Mouse (Mus musculus) gastrocnemius, postnatal 4 days (tissue): ENCODE measurements around the gene Zmynd10. TPM values are rescaled to one million over a fixed set of nuclear protein-coding genes. Genes with fewer than 3 reads are reported as not detected.

Experiments
- DNase-seq, 2 experiments: peaks; one replicate each; pipeline ENCODE4 v3.0.0; 2021 to 2022; ENCODE audit warnings: low spot score in 2 of 2, mixed read lengths in 2 of 2
- total RNA-seq, 2 experiments: library from RNA; stranded (reverse); gene quantifications; 2 replicates each; pipeline ENCODE4 v1.2.3; 2021

Zmynd10 gene
- total RNA-seq, 2 experiments from 2014 or later: not detected

GRCm38 (mm10) chr9:107539940-107540339 lies 7.2 kb upstream of the Zmynd10 start:
- DNase-seq: no peak

- no peak for DNase-seq
These were observed 6.7 kb upstream of the Zmynd10 start for GRCm38 (mm10) chr9:107540420-107540819.

GRCm38 (mm10) chr9:107541005-107541404 lies 6.1 kb upstream of the Zmynd10 start:
- DNase-seq: no peak

GRCm38 (mm10) chr9:107541474-107542351 lies 5.4 kb upstream of the Zmynd10 start, which contains the start of the genes Cyb561d2 and Nprl2:
Gene Cyb561d2 (minus strand): TSS chr9:107542193.
Gene Nprl2 (plus strand): TSS chr9:107542226.
- peak; percentile 83 to 92 for DNase-seq

GRCm38 (mm10) chr9:107542352-107542686 lies 4.8 kb upstream of the Zmynd10 start:
- no peak for DNase-seq

- DNase-seq: no peak
These were observed 4.4 kb upstream of the Zmynd10 start for GRCm38 (mm10) chr9:107542721-107543120.

- DNase-seq: no peak
These were observed 3.8 kb upstream of the Zmynd10 start for GRCm38 (mm10) chr9:107543299-107543698.

GRCm38 (mm10) chr9:107544196-107544700 lies 2.9 kb upstream of the Zmynd10 start:
- DNase-seq: no peak

GRCm38 (mm10) chr9:107544729-107545128 lies 2.4 kb upstream of the Zmynd10 start:
- DNase-seq: no peak

- DNase-seq: no peak
These were observed 1.9 kb upstream of the Zmynd10 start for GRCm38 (mm10) chr9:107545199-107545598.

GRCm38 (mm10) chr9:107545602-107546001 lies 1.5 kb upstream of the Zmynd10 start:
- peak; percentile 68 to 78 for DNase-seq

GRCm38 (mm10) chr9:107547957-107548356 lies 859 bp downstream of the Zmynd10 start:
- DNase-seq: no peak

- no peak for DNase-seq
These were observed 1.7 kb downstream of the Zmynd10 start for GRCm38 (mm10) chr9:107548820-107549219.

GRCm38 (mm10) chr9:107549297-107550074 lies 2.4 kb downstream of the Zmynd10 start:
- no peak for DNase-seq

GRCm38 (mm10) chr9:107550491-107551116 lies 3.5 kb downstream of the Zmynd10 start:
- no peak for DNase-seq

GRCm38 (mm10) chr9:107551117-107551889 lies 4.2 kb downstream of the Zmynd10 start, which contains the start of gene Rassf1:
Gene Rassf1 (plus strand): TSS chr9:107551555.
- DNase-seq: peak; percentile 64 to 72

GRCm38 (mm10) chr9:107551890-107552355 lies 4.8 kb downstream of the Zmynd10 start:
- DNase-seq: no peak

- DNase-seq: no peak
These were observed 5.7 kb downstream of the Zmynd10 start for GRCm38 (mm10) chr9:107552690-107553393.

- DNase-seq: no peak
These were observed 6.6 kb downstream of the Zmynd10 start for GRCm38 (mm10) chr9:107553541-107554318.
